Mouse (Mus musculus) intestine, embryonic 14.5 days (tissue): Measurements from ENCODE around the gene Cib4. TPM values are rescaled to one million over a fixed set of nuclear protein-coding genes. Genes with fewer than 3 reads are reported as not detected.

Experiments used
- ATAC-seq: fragments of 200-750 bp; cut with Nextera tagmentation; replicated peaks from 2 replicates; pipeline ENCODE4 v1.8.0; 2017; ENCODE audit warnings: low read depth, moderate number of reproducible peaks, moderate TSS enrichment, moderate library complexity; ENCODE audit not compliant: low FRiP score, low TSS enrichment
- DNase-seq: peaks from one replicate; pipeline ENCODE4 v3.0.0-alpha.2; 2018; ENCODE audit warnings: low spot score
- H3K27ac ChIP-seq: fragments of 300-500 bp; sonication (generic); 2 replicates; pipeline ENCODE4 v1.5.1; 2014; ENCODE audit warnings: low read depth, mild to moderate bottlenecking, control low read depth
- H3K27me3 ChIP-seq: fragments of 300-500 bp; sonication (generic); replicated peaks from 2 replicates; pipeline ENCODE4 v1.6.1; 2014; ENCODE audit warnings: low read length, control low read depth; ENCODE audit not compliant: control insufficient read depth, insufficient read depth
- H3K36me3 ChIP-seq: fragments of 300-500 bp; sonication (generic); 2 replicates; pipeline ENCODE4 v1.6.1; 2014; ENCODE audit warnings: low read length, control low read depth; ENCODE audit not compliant: control insufficient read depth, insufficient read depth
- H3K4me1 ChIP-seq: fragments of 300-500 bp; sonication (generic); replicated peaks from 2 replicates; pipeline ENCODE4 v1.6.1; 2014; ENCODE audit warnings: low read length, control low read depth, mixed read lengths; ENCODE audit not compliant: control insufficient read depth, insufficient read depth
- H3K4me2 ChIP-seq: fragments of 300-500 bp; sonication (generic); 2 replicates; pipeline ENCODE4 v1.6.1; 2014; ENCODE audit warnings: low read length
- H3K4me3 ChIP-seq: fragments of 300-500 bp; sonication (generic); 2 replicates; pipeline ENCODE4 v1.5.1; 2014; ENCODE audit warnings: low read depth, low read length, control low read depth, mixed read lengths
- H3K9ac ChIP-seq: fragments of 300-500 bp; sonication (generic); 2 replicates; pipeline ENCODE4 v1.6.1; 2014; ENCODE audit warnings: mild to moderate bottlenecking, low read length
- H3K9me3 ChIP-seq: fragments of 300-500 bp; sonication (generic); 2 replicates; pipeline ENCODE4 v1.6.1; 2016; ENCODE audit warnings: low read length, control low read depth; ENCODE audit not compliant: control insufficient read depth
- WGBS: fragments of 180-500 bp; shearing (Covaris S2); extraction: QIAGEN DNeasy Blood & Tissue Kit; methylation state at CpG from one replicate; pipeline ENCODE4 v1.1.7; 2014; 5-methylcytosine and 5-hydroxymethylcytosine counted together
- polyA plus RNA-seq: library from polyadenylated mRNA; unstranded; fragments of >200 nt; fragmentation: Nextera tagmentation; extraction: Ambion mirVana; gene quantifications from 2 replicates; pipeline ENCODE4 v1.2.1, GENCODE M21; 2014

The Cib4 gene
- polyA plus RNA-seq, 1 experiment from 2014 or later: not detected

GRCm38 (mm10) chr5:30494606-30495005 lies 51.0 kb downstream of the Cib4 start:
- 72% methylated on average over 7 of the region's 7 CpGs for WGBS
- DNase-seq: no peak
- H3K4me2 ChIP-seq: no peak overlapping the region
- H3K9ac ChIP-seq: no peak overlapping the region
- H3K4me1 ChIP-seq: 0 out of 2 replicates have a peak, but pooled peaks cover 6% of the 10 kb centered on the region
- H3K4me3 ChIP-seq: no peak overlapping the region
- H3K27ac ChIP-seq: no peak overlapping the region
- no peaks in the 10 kb centered on the region for H3K36me3 ChIP-seq
- no peak for ATAC-seq
- no peaks in the 10 kb centered on the region for H3K9me3 ChIP-seq
- no peaks in the 10 kb centered on the region for H3K27me3 ChIP-seq

- H3K4me1 ChIP-seq: 0 out of 2 replicates have a peak, but pooled peaks cover 6% of the 10 kb centered on the region
- no peaks in the 10 kb centered on the region for H3K9me3 ChIP-seq
- no peaks in the 10 kb centered on the region for H3K27me3 ChIP-seq
- WGBS: 73% methylated on average over 7 of the region's 7 CpGs
- H3K9ac ChIP-seq: no peak overlapping the region
- ATAC-seq (no peak), DNase-seq (no peak)
- no peak overlapping the region for H3K27ac ChIP-seq
- no peak overlapping the region for H3K4me2 ChIP-seq
- H3K36me3 ChIP-seq: no peaks in the 10 kb centered on the region
- H3K4me3 ChIP-seq: no peak overlapping the region
Measured at GRCm38 (mm10) chr5:30493723-30494122, 51.9 kb downstream of the Cib4 start.

- no peak overlapping the region for H3K4me2 ChIP-seq
- no peaks in the 10 kb centered on the region for H3K36me3 ChIP-seq
- H3K27ac ChIP-seq: peak overlapping the region; percentile 41; the same call in 1 of the 2 replicates
- H3K27me3 ChIP-seq: no peaks in the 10 kb centered on the region
- H3K9me3 ChIP-seq: no peaks in the 10 kb centered on the region
- ATAC-seq (no peak), DNase-seq (no peak)
- H3K4me3 ChIP-seq: no peak overlapping the region
- H3K9ac ChIP-seq: no peak overlapping the region
- 0 out of 2 replicates have a peak, but pooled peaks cover 6% of the 10 kb centered on the region for H3K4me1 ChIP-seq
- 41% methylated on average over 5 of the region's 5 CpGs for WGBS
Measured at GRCm38 (mm10) chr5:30490845-30491244, 54.8 kb downstream of the Cib4 start.

GRCm38 (mm10) chr5:30490215-30490614 lies 55.4 kb downstream of the Cib4 start:
- no peaks in the 10 kb centered on the region for H3K9me3 ChIP-seq
- no peak for DNase-seq
- H3K36me3 ChIP-seq: no peaks in the 10 kb centered on the region
- ATAC-seq: no peak
- H3K4me3 ChIP-seq: no peak overlapping the region
- no peak overlapping the region for H3K4me2 ChIP-seq
- no peak overlapping the region for H3K27ac ChIP-seq
- H3K27me3 ChIP-seq: no peaks in the 10 kb centered on the region
- no peak overlapping the region for H3K9ac ChIP-seq
- 0 out of 2 replicates have a peak, but pooled peaks cover 6% of the 10 kb centered on the region for H3K4me1 ChIP-seq

GRCm38 (mm10) chr5:30485136-30485535 lies 60.5 kb downstream of the Cib4 start:
- Histone ChIP-seq H3K9ac (no peak overlapping the region), H3K4me3 (no peak overlapping the region), H3K27ac (no peak overlapping the region), H3K4me2 (no peak overlapping the region), H3K36me3 (no peaks in the 10 kb centered on the region), H3K9me3 (no peaks in the 10 kb centered on the region), H3K4me1 (no peaks in the 10 kb centered on the region), H3K27me3 (no peaks in the 10 kb centered on the region)
- 79% methylated on average over 6 of the region's 6 CpGs for WGBS
- DNase-seq: no peak
- ATAC-seq: no peak

GRCm38 (mm10) chr5:30484591-30484990 lies 61.0 kb downstream of the Cib4 start:
- H3K9ac ChIP-seq: no peak overlapping the region
- no peak for ATAC-seq
- WGBS: 81% methylated on average over 5 of the region's 5 CpGs

GRCm38 (mm10) chr5:30483533-30483932 lies 62.1 kb downstream of the Cib4 start:
- no peak overlapping the region for H3K4me3 ChIP-seq
- no peaks in the 10 kb centered on the region for H3K9me3 ChIP-seq
- no peak overlapping the region for H3K9ac ChIP-seq
- H3K27ac ChIP-seq: no peak overlapping the region
- H3K27me3 ChIP-seq: no peaks in the 10 kb centered on the region
- 81% methylated on average over 8 of the region's 8 CpGs for WGBS
- H3K4me1 ChIP-seq: no peaks in the 10 kb centered on the region
- DNase-seq: no peak
- H3K36me3 ChIP-seq: no peaks in the 10 kb centered on the region
- no peak overlapping the region for H3K4me2 ChIP-seq
- ATAC-seq: no peak

More at GRCm38 (mm10) chr5:30484591-30484990, 61.0 kb downstream of the Cib4 start:
- no peak for DNase-seq
- H3K9me3 ChIP-seq: no peaks in the 10 kb centered on the region
- H3K4me2 ChIP-seq: no peak overlapping the region
- H3K27me3 ChIP-seq: no peaks in the 10 kb centered on the region
- no peaks in the 10 kb centered on the region for H3K36me3 ChIP-seq
- no peak overlapping the region for H3K27ac ChIP-seq
- no peaks in the 10 kb centered on the region for H3K4me1 ChIP-seq
- no peak overlapping the region for H3K4me3 ChIP-seq

GRCm38 (mm10) chr5:30482319-30482718 lies 63.3 kb downstream of the Cib4 start:
- WGBS: 28% methylated on average over 3 of the region's 5 CpGs
- peak; percentile 58; the same call in 1 of the 2 replicates for ATAC-seq
- no peaks in the 10 kb centered on the region for H3K27me3 ChIP-seq
- H3K4me3 ChIP-seq: no peak overlapping the region
- H3K4me1 ChIP-seq: no peaks in the 10 kb centered on the region
- no peak overlapping the region for H3K4me2 ChIP-seq
- H3K9me3 ChIP-seq: 0 out of 2 replicates have a peak, but pooled peaks cover 3% of the 10 kb centered on the region
- H3K9ac ChIP-seq: no peak overlapping the region
- no peaks in the 10 kb centered on the region for H3K36me3 ChIP-seq
- H3K27ac ChIP-seq: no peak overlapping the region
- DNase-seq: peak; percentile 88

GRCm38 (mm10) chr5:30476534-30476933 lies 69.1 kb downstream of the Cib4 start:
- ATAC-seq (no peak), DNase-seq (no peak)
- Histone ChIP-seq H3K27ac (no peak overlapping the region), H3K4me2 (no peak overlapping the region), H3K27me3 (no peaks in the 10 kb centered on the region), H3K4me3 (no peak overlapping the region), H3K9ac (no peak overlapping the region), H3K36me3 (no peaks in the 10 kb centered on the region), H3K9me3 (0 out of 2 replicates have a peak, but pooled peaks cover 3% of the 10 kb centered on the region), H3K4me1 (no peaks in the 10 kb centered on the region)
- WGBS: 38% methylated on average over 10 of the region's 10 CpGs
